Mouse (Mus musculus): ENCODE measurements at regions not wholly inside any gene's neighbourhood (a gene's known extent, or its start where the extent isn't known, plus 50 kb on each side); places are given as distances from the start of the nearest gene placed in this dataset.

DNA sequence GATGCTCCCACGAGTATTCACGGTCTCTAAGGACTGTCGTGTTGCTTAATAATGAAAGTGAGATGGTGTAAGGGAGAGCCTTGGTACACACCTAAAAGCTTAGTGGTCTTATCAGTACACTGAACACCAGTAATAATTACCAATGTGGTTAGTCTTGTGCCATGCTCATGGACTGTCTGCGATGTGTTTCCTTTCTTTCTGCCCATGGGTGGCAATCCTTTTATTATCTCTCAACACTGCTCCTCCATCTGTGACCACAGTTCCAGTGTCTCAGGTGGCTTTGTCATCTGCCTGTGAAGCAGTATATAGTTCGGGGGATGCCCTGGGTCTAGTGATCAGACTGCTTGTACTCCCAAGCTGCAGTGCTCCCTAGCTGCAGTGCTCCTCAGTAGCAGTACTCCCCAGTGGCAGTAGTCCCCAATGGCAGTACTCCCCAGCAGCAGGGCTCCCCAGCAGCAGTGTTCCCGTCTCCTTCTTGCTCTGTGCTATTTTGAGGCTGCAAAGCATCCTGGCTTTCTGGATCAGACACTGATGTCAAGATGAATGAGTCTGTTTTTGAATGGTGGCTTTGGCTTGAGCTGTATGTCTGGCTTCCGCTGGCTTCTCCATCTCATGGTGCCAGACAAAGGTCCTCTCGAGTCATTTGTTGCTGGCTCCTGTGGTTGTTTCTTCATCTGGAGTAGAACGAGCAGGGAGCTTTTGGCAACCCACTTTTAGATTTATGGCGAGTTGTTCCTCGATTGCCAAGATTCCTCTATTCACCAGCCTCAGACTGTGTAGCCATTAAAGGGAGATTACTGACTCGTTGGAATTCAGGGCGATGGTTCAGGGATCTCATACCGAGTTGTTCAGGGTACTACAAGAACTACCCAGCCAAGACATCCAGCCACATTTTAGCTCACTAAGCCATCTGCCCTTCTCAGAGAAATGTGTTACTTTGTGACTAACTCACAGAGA, 88.4 kb upstream of the Plxnc1 start:
- ATAC-seq: no peak

DNA sequence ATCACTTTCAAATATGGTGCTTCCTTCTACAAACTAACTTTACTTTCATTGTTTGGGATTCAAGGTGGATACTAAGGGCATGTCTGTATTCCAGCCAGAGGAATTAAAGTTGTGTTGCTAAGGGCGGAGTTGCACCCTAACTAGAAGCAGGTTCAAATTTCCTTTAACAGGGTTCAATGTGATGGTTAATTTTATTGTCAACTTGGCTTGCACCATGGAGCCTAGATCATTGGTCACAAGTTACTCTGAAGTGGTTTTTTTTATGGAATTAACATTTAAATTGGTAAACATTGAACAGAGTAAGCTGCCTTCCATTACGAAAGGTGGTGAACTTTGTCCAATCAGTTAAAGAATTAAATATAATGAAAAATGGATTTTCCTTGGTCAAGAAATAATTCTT, 86.7 kb upstream of the Plxnc1 start:
- ATAC-seq: no peak

- ATAC-seq: no peak
These were observed 86.2 kb upstream of the Plxnc1 start for GRCm38 (mm10) chr10:95030801-95031200.

GRCm38 (mm10) chr10:95029554-95029953, 84.9 kb upstream of the Plxnc1 start:
- no peak for ATAC-seq

DNA sequence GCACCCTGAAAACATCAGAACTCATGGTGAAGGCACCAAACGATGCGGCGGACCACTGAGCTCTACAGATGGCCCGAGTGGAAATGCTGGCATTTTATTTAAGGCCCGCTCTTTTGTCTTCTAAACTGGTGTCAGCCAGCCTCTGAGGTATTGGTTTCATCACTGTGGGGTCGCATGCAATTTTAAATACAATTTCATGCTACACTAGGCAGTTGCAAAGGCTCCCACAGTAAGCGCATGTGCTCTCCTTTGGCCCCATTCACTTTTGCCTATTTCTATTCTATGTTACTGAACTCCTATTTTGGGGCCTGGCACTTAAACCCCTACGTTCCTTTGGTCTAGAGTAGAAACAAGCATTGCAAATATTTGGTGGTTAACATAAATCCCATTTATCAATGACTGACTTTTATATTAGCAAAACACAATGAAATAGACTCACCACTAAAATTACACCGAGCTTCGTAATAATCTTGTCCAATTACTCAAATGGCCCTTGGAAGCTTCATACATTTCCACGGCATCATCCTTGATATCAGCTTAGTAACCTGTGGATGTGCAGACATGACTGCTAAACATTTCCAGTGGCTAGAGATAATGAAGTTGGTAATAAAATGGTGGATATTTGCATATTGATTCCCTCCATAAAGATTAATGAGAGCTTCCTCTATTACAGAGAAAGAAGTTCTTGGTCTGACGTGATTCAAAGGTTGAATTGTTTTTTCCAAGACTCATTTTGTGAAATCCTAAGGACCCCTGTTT, 81.1 kb upstream of the Plxnc1 start:
- ATAC-seq: no peak

- ATAC-seq: no peak
These were observed 76.6 kb upstream of the Plxnc1 start for GRCm38 (mm10) chr10:95021209-95021608.

- ATAC-seq: no peak
These were observed 72.3 kb upstream of the Plxnc1 start for GRCm38 (mm10) chr10:95016896-95017295.

GRCm38 (mm10) chr10:95015298-95015951, 70.8 kb upstream of the Plxnc1 start:
- ATAC-seq: no peak

GRCm38 (mm10) chr10:95013946-95014345, 69.3 kb upstream of the Plxnc1 start:
- no peak for ATAC-seq

GRCm38 (mm10) chr10:95013213-95013915, 68.7 kb upstream of the Plxnc1 start:
- ATAC-seq: no peak

GRCm38 (mm10) chr10:95010333-95010732, 65.7 kb upstream of the Plxnc1 start:
- no peak for ATAC-seq

- peak; percentile 23 for ATAC-seq
These were observed 64.4 kb upstream of the Plxnc1 start for GRCm38 (mm10) chr10:95009081-95009480.

DNA sequence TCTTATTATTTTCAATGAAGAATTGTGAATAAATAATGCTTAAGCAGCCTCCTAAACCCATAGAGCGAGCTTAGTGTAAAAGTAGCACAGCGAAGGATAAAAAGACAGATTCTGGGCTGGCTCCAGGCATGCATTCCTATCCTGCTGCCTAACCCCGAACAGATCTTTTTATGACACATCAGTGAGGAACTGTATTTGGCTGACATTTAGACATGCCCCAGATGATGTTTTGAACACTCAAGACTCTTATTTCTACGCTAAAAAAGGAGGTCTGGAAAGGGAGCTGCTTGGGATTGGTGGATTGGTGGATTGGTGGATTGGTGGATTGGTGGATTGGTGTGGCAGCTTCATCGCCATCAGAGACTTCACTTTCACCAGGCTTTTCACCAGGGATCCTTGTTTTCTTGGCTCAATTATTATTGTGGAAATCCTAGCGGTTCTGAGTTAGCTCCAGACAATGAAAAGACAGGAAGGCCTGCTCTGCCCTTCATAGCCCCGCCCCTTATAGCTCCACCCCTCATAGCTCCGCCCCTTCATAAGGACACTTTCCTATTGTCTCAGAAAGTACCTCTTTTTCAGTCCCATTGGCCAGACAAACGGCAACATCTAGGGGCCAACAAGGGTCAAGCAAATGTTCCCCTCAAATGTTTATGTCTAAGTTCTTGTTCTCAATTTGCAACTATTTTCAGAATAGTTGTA, 59.6 kb upstream of the Plxnc1 start:
- ATAC-seq: no peak

DNA sequence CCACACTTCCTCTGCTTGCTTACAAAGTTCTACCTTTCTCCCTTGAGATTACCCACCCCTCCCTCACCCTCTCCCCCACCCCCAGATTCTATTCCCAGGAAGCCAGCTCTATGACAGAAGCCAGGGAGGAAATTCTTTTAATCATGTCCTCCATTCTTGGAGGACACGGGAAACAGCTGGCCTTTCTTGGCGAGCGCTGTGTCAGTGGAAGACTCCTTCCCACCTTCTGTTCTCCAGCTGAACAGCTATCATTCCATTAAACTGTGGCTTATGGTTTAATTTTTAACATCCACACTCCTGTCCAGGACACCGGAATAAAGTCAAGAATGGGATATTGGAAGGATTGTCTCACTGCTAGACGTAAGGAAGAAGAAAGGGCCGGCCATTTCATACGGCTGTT, 59.0 kb upstream of the Plxnc1 start:
- ATAC-seq: no peak

DNA sequence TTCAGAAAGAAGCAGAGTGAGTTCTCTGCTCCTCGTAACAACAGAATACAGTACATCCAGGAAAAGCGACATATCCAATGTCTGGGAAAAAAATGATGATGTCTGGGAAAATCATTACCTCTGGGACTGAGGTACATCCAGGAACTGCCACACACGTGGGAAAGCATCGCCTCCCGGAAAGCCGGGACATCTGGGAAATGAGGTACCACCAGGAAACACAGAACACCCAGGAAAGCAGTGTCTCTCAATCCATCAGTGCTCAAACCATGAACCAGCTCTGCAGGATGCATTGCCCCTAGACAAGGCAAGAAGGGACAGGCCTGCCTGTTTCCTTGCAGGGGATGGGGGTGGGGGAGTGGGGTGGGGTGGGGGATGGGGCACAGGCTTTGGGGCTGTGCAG, 57.0 kb upstream of the Plxnc1 start:
- ATAC-seq: no peak

- ATAC-seq: no peak
These were observed 55.1 kb upstream of the Plxnc1 start for GRCm38 (mm10) chr10:94999716-95000115.

All from activated CD4-positive, CD25-positive, alpha-beta regulatory T cell, adult 4 months (primary cell).